In the genomic region with DNA sequence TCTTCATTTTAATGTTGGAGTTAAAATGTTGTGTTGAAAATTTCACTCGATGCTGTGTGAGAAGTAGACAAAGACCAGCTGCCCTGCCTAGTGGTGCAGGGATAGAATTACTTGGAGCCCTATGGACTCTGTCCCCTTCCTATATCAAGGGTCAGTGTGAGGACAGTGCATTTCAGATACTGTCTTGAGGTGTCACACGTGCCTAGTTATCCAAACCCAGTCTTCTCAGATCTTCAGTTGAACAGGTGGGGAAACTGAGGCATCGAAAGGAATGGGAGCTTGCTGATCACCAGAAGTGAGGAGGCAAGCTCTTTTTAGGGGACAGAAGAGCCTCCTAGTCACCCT, we compare ENCODE assay signal across 30 mouse cellular contexts. TPM values are rescaled to one million over a fixed set of nuclear protein-coding genes. Genes with fewer than 3 reads are reported as not detected.
A peak's percentile ranks its signal among the peaks of the same experiment; 100 is the strongest.
DNase-seq lines count a peak whose midpoint lies in the region; ATAC-seq and TF ChIP-seq lines count a peak whose summit lies in the region.
"Had no signal": no experiment of that assay in that cellular context is flagged by ENCODE, and none has a peak within 500 bp of the region (broad histone marks: within the 10 kb centered on the region; RNA-seq: fewer than 3 reads in every experiment).

No protein-coding gene starts in this region.

- H3K4me1 ChIP-seq in embryonic facial prominence, embryonic 13.5 days = peaks cover 12% of the 10 kb centered on the region; the same call in 1 of the 2 replicates
- peaks cover 20% of the 10 kb centered on the region for H3K4me1 ChIP-seq in embryonic facial prominence, embryonic 10.5 days
- H3K4me1 ChIP-seq in kidney, embryonic 14.5 days (ENCODE audit: control insufficient read depth, insufficient read depth, low read length) = no peaks in the 10 kb centered on the region; the same call in 1 of the 2 replicates
- 0 out of 2 replicates have a peak, but pooled peaks cover 3% of the 10 kb centered on the region for H3K4me1 ChIP-seq in embryonic facial prominence, embryonic 14.5 days (ENCODE audit: control insufficient read depth, insufficient read depth, low read length)
- peaks cover 28% of the 10 kb centered on the region for H3K4me1 ChIP-seq in olfactory bulb, adult 2 months (ENCODE audit: control insufficient read depth, insufficient read depth, low read length)
- H3K4me1 ChIP-seq: liver, embryonic 13.5 days; stomach, embryonic 15.5 days had no signal

- peak; percentile 53; the same call in 1 of the 2 replicates for ATAC-seq in embryonic facial prominence, embryonic 13.5 days (ENCODE audit: insufficient number of reproducible peaks, insufficient read depth, low FRiP score, low TSS enrichment, low read depth)
- 0 out of 2 replicates have a peak, but pooled peaks have one; percentile 55 for ATAC-seq in kidney, embryonic 14.5 days (ENCODE audit: low FRiP score, low TSS enrichment)
- ATAC-seq in embryonic facial prominence, embryonic 14.5 days (ENCODE audit: low read depth) = 0 out of 2 replicates have a peak, but pooled peaks have one; percentile 22
- ATAC-seq: activated CD4-positive, CD25-positive, alpha-beta regulatory T cell, adult 4 months; forebrain, embryonic 13.5 days; intestine, embryonic 16.5 days; midbrain, embryonic 16.5 days had no signal

- no peak for DNase-seq in embryonic facial prominence, embryonic 10.5 days (ENCODE audit: low spot score)
- DNase-seq in kidney, postnatal 4 days = no peak
- no peak for DNase-seq in embryonic facial prominence, embryonic 14.5 days (ENCODE audit: low spot score)
- no peak for DNase-seq in urinary bladder, adult 2 months (ENCODE audit: low spot score)
- DNase-seq: adrenal gland, adult 8-10 months; cerebellum, adult 11 months; cerebellum, adult 9-10 months; cerebellum, postnatal 36 days; kidney, adult 8-10 months; kidney, postnatal 10 days; liver, embryonic 13.5 days; lung, postnatal 10 days; right cerebral cortex, postnatal 25 days had no signal

- no peaks in the 10 kb centered on the region for H3K27me3 ChIP-seq in embryonic facial prominence, embryonic 13.5 days
- no peaks in the 10 kb centered on the region for H3K27me3 ChIP-seq in embryonic facial prominence, embryonic 10.5 days (replicated peaks; ENCODE audit: low read depth, poor library complexity, severe bottlenecking)
- H3K27me3 ChIP-seq in kidney, embryonic 14.5 days (ENCODE audit: control insufficient read depth, insufficient read depth, low read length) = no peaks in the 10 kb centered on the region
- no peaks in the 10 kb centered on the region for H3K27me3 ChIP-seq in embryonic facial prominence, embryonic 14.5 days (replicated peaks; ENCODE audit: control insufficient read depth, insufficient read depth, low read length)
- H3K27me3 ChIP-seq: embryonic facial prominence, embryonic 15.5 days; forebrain, embryonic 13.5 days; hindbrain, embryonic 12.5 days; limb, embryonic 15.5 days; liver, embryonic 13.5 days; stomach, embryonic 15.5 days had no signal

- no peak overlapping the region for H3K27ac ChIP-seq in embryonic facial prominence, embryonic 13.5 days
- no peak overlapping the region for H3K27ac ChIP-seq in embryonic facial prominence, embryonic 10.5 days (replicated peaks)
- no peak overlapping the region for H3K27ac ChIP-seq in kidney, embryonic 14.5 days (ENCODE audit: low read depth, low read length)
- H3K27ac ChIP-seq in embryonic facial prominence, embryonic 14.5 days (replicated peaks; ENCODE audit: low read depth, low read length) = no peak overlapping the region
- peak overlapping the region; percentile 32; the same call in 1 of the 2 replicates for H3K27ac ChIP-seq in olfactory bulb, adult 2 months (ENCODE audit: insufficient read depth, low read depth, low read length)
- H3K27ac ChIP-seq: embryonic facial prominence, embryonic 15.5 days; forebrain, embryonic 13.5 days; hindbrain, embryonic 12.5 days; left cerebral cortex, adult 2 months; limb, embryonic 15.5 days; liver, embryonic 13.5 days; stomach, embryonic 15.5 days had no signal

- 69% methylated on average over 3 of the region's 3 CpGs for WGBS in embryonic facial prominence, embryonic 13.5 days
- 72% methylated on average over 3 of the region's 3 CpGs for WGBS in embryonic facial prominence, embryonic 10.5 days
- 61% methylated on average over 3 of the region's 3 CpGs for WGBS in kidney, embryonic 14.5 days
- WGBS in embryonic facial prominence, embryonic 14.5 days = 67% methylated on average over 3 of the region's 3 CpGs
- 62% methylated on average over 3 of the region's 3 CpGs for whole genome bisulfite sequencing in olfactory bulb, adult 2 months

- H3K9ac ChIP-seq in embryonic facial prominence, embryonic 13.5 days = no peak overlapping the region
- no peak overlapping the region for H3K9ac ChIP-seq in kidney, embryonic 14.5 days (ENCODE audit: low read depth, low read length)
- H3K9ac ChIP-seq in embryonic facial prominence, embryonic 14.5 days (ENCODE audit: low read depth, low read length) = no peak overlapping the region
- H3K9ac ChIP-seq: embryonic facial prominence, embryonic 15.5 days; forebrain, embryonic 13.5 days; hindbrain, embryonic 12.5 days; limb, embryonic 15.5 days; liver, embryonic 13.5 days; stomach, embryonic 15.5 days had no signal

- H3K4me2 ChIP-seq in embryonic facial prominence, embryonic 13.5 days = no peak overlapping the region
- H3K4me2 ChIP-seq in kidney, embryonic 14.5 days (replicated peaks; ENCODE audit: low read depth, low read length) = no peak overlapping the region
- no peak overlapping the region for H3K4me2 ChIP-seq in embryonic facial prominence, embryonic 14.5 days (ENCODE audit: low read depth, low read length)
- H3K4me2 ChIP-seq: embryonic facial prominence, embryonic 15.5 days; forebrain, embryonic 13.5 days; hindbrain, embryonic 12.5 days; limb, embryonic 15.5 days; liver, embryonic 13.5 days; midbrain, embryonic 11.5 days; stomach, embryonic 15.5 days had no signal

- H3K9me3 ChIP-seq in embryonic facial prominence, embryonic 13.5 days = no peaks in the 10 kb centered on the region
- no peaks in the 10 kb centered on the region for H3K9me3 ChIP-seq in embryonic facial prominence, embryonic 10.5 days
- no peaks in the 10 kb centered on the region for H3K9me3 ChIP-seq in kidney, embryonic 14.5 days (ENCODE audit: control insufficient read depth, low read length)
- no peaks in the 10 kb centered on the region for H3K9me3 ChIP-seq in embryonic facial prominence, embryonic 14.5 days (ENCODE audit: control insufficient read depth, low read length)
- H3K9me3 ChIP-seq: embryonic facial prominence, embryonic 15.5 days; forebrain, embryonic 13.5 days; hindbrain, embryonic 12.5 days; limb, embryonic 15.5 days; liver, embryonic 13.5 days; stomach, embryonic 15.5 days had no signal

- no peak overlapping the region for H3K4me3 ChIP-seq in embryonic facial prominence, embryonic 13.5 days
- no peak overlapping the region for H3K4me3 ChIP-seq in embryonic facial prominence, embryonic 10.5 days
- H3K4me3 ChIP-seq in kidney, embryonic 14.5 days (ENCODE audit: low read length) = no peak overlapping the region
- H3K4me3 ChIP-seq in embryonic facial prominence, embryonic 14.5 days (ENCODE audit: low read depth, low read length) = no peak overlapping the region
- no peak overlapping the region for H3K4me3 ChIP-seq in olfactory bulb, adult 2 months (ENCODE audit: insufficient read depth, low read depth, low read length)
- H3K4me3 ChIP-seq: embryonic facial prominence, embryonic 15.5 days; forebrain, embryonic 13.5 days; hindbrain, embryonic 12.5 days; left cerebral cortex, adult 2 months; limb, embryonic 15.5 days; liver, embryonic 13.5 days; stomach, embryonic 15.5 days had no signal

- TF ChIP-seq CTCF in olfactory bulb, adult 2 months (IDR thresholded peaks at IDR 0.05; ENCODE audit: insufficient read depth, low read depth, low read length) = no peak

- H3K36me3 ChIP-seq in embryonic facial prominence, embryonic 13.5 days = no peaks in the 10 kb centered on the region
- H3K36me3 ChIP-seq in embryonic facial prominence, embryonic 10.5 days (replicated peaks) = no peaks in the 10 kb centered on the region
- no peaks in the 10 kb centered on the region for H3K36me3 ChIP-seq in kidney, embryonic 14.5 days (ENCODE audit: control insufficient read depth, insufficient read depth, low read length)
- no peaks in the 10 kb centered on the region for H3K36me3 ChIP-seq in embryonic facial prominence, embryonic 14.5 days (ENCODE audit: control insufficient read depth, insufficient read depth, low read length)
- H3K36me3 ChIP-seq: embryonic facial prominence, embryonic 15.5 days; hindbrain, embryonic 12.5 days; limb, embryonic 15.5 days; liver, embryonic 13.5 days; stomach, embryonic 15.5 days had no signal

- no peak for TF ChIP-seq POLR2A in olfactory bulb, adult 2 months (IDR thresholded peaks at IDR 0.05; ENCODE audit: insufficient read depth, low read depth, low read length)

RNA-seq across cellular contexts. Expression of a gene that starts 22.4 kb away (rescaled TPM):
- polyA plus RNA-seq in embryonic facial prominence, embryonic 13.5 days (2015; fragmentation: Nextera tagmentation; extraction: Ambion mirVana) = not detected in 2 replicates
- polyA plus RNA-seq in embryonic facial prominence, embryonic 10.5 days (2016; fragmentation: Nextera tagmentation; extraction: Ambion mirVana) = not detected in 2 replicates
- not detected in 2 replicates for polyA plus RNA-seq in kidney, embryonic 14.5 days (2014; fragmentation: Nextera tagmentation; extraction: Ambion mirVana)
- 0.24 and 0.39 TPM in 2 replicates for polyA plus RNA-seq in embryonic facial prominence, embryonic 14.5 days (2014; fragmentation: Nextera tagmentation; extraction: Ambion mirVana)
- polyA plus RNA-seq in olfactory bulb, adult 2 months (2012; ENCODE audit: insufficient read depth, insufficient read length, low replicate concordance, missing spikeins) = not detected in 2 replicates
- not detected in 2 replicates for polyA plus RNA-seq in urinary bladder, adult 2 months (2012; rRNA removed)
- polyA plus RNA-seq: activated CD4-positive, CD25-positive, alpha-beta regulatory T cell, adult 4 months; C2C12; forebrain, embryonic 13.5 days; gonadal fat pad, adult 2 months; heart, embryonic 14.5 days; intestine, embryonic 16.5 days; liver, embryonic 13.5 days; midbrain, embryonic 16.5 days; neural tube, embryonic 14.5 days had no signal

RNA-seq across cellular contexts. Expression of a gene that starts 33.8 kb away (rescaled TPM):
- polyA plus RNA-seq in embryonic facial prominence, embryonic 13.5 days (2015; fragmentation: Nextera tagmentation; extraction: Ambion mirVana) = 22.0 and 24.1 TPM in 2 replicates
- 17.0 and 17.4 TPM in 2 replicates for polyA plus RNA-seq in embryonic facial prominence, embryonic 10.5 days (2016; fragmentation: Nextera tagmentation; extraction: Ambion mirVana)
- 15.9 and 28.8 TPM in 2 replicates for polyA plus RNA-seq in kidney, embryonic 14.5 days (2014; fragmentation: Nextera tagmentation; extraction: Ambion mirVana)
- polyA plus RNA-seq in embryonic facial prominence, embryonic 14.5 days (2014; fragmentation: Nextera tagmentation; extraction: Ambion mirVana) = 36.1 and 39.1 TPM in 2 replicates
- polyA plus RNA-seq in olfactory bulb, adult 2 months (2012; ENCODE audit: insufficient read depth, insufficient read length, low replicate concordance, missing spikeins) = not detected in 2 replicates
- polyA plus RNA-seq in urinary bladder, adult 2 months (2012; rRNA removed) = 38.3 and 39.3 TPM in 2 replicates
